Mouse (Mus musculus) adrenal gland, adult 18-20 months (tissue): ENCODE results near the gene Zhx3. TPM values are rescaled to one million over a fixed set of nuclear protein-coding genes. Genes with fewer than 3 reads are reported as not detected.

Source experiments
- DNase-seq, 2 experiments: peaks; one replicate each; pipeline ENCODE4 v3.0.0; 2021 to 2022; ENCODE audit warnings: low spot score in 2 of 2
- total RNA-seq, 2 experiments: library from RNA; stranded (reverse); gene quantifications; 1 replicate in 1 of 2; 2 replicates in 1 of 2; pipeline ENCODE4 v1.2.3; 2021

Gene Zhx3
- total RNA-seq, 2 experiments from 2014 or later = 50.5 to 91.1 TPM

DNA sequence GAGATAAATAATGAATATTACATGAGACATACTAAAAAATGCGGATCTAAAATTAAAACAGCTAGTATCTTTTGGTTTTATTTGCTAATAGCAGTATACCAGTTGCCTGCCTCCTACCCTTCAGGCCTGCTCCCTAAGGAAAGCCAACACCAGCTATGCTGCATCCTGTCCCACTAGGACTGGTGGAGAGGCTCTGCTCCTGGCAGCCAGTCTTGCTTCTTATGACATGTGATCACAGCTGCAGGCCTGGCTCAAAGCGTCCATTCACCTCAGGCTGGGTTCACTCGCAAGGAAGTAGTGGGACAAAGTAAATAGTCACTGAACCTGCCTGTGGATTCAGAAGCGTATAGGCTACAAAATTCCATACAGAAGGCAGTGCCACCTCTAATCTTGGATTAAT, 11.1 kb upstream of the Zhx3 start:
- DNase-seq = no peak

DNA sequence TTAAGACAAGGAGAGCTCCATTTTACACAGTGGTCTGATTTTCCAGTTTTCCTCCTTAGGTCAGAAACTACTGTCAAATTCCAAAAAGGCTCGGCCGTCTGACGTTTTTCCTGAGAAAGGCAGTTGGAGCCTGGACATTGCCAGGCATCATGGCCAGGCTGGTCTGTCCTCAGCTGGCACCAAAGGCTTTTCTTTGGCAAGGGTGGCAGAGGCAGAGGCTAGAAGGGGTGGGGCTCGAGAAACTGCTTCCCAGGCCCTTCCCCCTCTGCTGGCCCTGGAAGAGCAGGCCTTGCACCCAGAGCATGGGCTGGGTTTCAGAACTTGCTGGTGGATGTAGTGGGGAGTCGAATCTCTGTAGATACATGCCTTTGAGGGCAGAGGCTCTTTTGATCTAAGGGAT, 9.6 kb upstream of the Zhx3 start:
- peak in 1 of 2 experiments; percentile 20 for DNase-seq

DNA sequence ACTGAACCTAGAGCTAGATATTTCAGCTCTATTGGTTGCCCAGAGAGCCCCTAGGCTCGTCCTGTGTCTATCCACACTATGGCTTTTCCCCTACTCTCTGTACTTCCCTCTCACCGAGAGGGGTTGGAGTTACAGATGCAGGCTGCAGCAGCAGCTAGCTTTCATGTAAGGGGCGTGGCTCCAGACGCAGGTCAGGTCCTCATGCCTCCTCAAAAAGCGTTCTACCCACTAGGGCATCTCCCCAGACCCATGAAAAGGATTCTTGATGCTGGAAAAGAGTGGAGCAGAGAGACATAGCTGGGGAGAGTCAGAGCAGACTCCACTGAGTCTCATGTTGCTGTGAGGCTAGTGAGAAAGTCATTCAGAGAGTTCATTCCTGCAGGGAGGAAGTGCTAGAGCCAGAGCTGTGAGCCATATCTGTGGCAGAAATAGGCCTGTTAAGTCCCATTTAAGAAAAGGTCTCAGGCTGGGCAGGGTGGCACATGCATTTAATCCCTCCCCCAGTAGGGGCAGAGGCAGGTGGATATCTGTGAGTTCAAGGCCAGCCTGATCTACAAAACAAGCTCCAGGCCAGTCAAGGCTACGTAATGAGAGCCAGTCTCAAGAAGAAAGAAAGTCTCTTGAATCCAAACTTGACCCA, 8.8 kb upstream of the Zhx3 start:
- DNase-seq = peak in 1 of 2 experiments; percentile 19

GRCm38 (mm10) chr2:160880453-160881195, 7.8 kb upstream of the Zhx3 start, which contains the start of gene Lpin3:
Gene Lpin3, plus strand, starts transcription at chr2:160880670.
- DNase-seq = peak; percentile 55 to 61

DNA sequence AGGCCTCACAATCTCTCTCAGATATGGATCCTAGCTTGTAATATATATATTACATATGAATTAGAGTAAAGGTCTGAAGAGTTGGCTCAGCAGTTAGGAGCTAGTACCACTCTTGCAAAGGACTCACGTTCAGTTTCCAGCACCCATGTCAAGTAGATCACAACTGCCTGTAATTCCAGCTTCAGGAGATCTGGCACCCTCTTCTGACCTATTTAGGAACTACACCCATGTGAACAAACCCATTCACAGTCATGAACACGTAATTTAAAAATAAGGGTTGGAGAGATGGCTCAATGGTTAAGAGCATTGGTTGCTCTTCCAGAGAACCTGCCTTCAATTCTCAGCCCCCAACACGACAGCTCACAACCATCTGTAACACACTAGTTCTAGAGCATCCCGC, 3.3 kb upstream of the Zhx3 start:
- DNase-seq = no peak

GRCm38 (mm10) chr2:160874231-160874877, 1.6 kb upstream of the Zhx3 start:
- DNase-seq = no peak

DNA sequence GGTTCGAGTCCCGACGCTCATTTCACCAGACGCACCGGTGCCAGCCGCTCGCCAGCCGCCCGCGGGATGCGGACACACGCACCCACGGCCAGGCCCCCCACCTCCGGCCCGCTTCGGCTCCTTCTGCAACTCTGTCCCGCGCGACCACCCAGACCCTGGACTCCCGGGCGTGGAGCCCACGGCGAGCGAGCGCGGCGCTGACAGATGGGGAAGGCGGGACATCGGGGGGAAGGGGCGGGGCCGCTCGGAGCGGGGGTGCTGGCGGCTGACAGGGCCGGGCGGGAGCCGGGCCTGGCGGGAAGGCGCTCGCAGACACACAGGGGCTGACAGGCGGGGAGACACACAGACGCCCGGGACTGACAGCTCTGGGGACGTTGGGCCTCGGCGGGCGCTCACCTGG, 403 bp downstream of the Zhx3 start:
- peak; percentile 77 to 79 for DNase-seq

DNA sequence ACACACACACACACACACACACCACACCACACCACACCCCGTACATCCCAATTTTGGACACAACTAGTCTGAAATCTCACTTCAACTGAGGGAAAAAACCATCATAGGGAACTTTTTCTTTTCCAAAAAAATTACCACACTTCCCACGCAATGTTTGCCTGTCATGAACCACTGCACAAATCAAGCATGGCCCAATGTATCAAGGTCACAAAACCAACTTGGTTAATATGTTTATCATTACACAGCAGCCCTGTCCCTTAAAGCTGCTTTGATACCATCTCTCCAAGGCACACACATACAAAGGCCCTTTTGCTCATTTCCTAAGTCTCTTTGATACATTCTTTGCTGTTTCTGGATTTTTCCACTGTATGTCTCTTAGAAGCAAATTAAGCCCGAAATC, 1.5 kb downstream of the Zhx3 start:
- DNase-seq = no peak

DNA sequence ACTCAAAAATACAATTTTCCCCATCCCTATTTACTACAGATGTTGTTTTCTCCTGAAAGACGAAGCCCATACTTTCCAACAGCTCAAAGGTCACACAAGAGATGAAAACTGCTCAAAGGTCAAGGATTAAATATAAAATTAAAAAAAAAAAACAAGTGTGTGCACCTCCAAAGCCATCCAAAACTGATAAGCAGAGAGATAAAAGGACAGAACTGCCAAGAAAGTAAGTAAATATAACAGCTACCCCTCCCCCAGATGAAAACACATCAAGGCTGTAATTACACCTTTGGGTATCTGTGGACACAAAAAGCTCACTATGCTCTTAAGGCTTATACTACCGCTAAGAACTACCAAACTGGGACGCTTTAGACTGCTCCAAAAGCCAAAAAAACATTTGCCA, 3.4 kb downstream of the Zhx3 start:
- DNase-seq = no peak

DNA sequence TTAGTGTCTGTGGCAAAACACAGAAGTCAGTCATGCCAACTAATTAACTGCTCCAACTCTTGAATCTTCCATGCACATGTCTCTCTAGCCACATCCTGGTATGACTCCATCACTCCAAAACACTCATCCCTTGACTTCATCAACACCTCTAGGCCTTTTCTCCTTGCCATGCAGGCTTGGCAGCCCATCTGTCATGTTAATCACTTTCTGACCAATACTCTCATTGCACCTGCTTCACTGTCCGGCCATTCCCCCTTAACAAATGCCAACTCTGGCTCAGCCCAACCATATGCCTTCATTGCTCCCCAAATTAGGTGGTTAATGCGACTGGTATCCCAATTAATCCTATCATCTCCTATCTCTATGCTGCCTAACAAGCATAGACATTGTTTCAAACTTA, 7.5 kb downstream of the Zhx3 start:
- DNase-seq = no peak

DNA sequence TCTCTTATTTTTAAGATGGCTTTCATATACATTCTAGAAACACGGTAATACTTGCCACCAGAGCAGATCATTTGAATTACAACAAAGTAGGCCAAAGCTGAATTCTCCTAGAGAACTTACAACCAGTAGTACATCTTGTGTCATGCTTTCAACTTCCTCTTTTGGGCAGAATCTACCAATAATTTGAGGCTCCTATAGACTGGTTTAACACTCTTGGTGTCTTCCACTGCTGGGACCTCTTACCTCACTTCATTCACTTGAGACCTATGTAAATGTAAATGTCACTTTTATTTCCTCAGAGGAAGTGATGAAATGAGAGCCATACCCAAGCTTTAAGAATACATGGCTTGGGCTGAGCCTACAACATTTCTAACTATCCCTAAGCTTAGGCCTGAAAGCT, 8.7 kb downstream of the Zhx3 start:
- no peak for DNase-seq

DNA sequence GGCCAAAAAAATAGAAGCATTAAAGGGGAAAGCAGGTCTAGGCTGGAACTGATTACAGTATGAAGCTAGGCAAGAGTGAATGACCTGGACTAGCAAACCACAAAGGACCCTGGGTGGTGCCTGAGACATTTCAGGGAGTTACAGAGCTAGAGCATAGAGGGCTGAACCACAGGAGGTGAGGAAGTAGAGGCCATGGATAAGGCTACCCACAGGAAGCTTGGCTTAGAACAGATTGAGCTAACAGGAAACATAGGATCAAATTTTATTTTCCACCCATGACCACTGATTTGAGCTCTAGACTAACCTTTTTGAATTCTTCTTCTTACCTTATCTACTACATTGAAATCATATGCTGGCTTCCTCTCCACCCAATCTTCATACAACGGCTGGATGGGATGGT, 12.4 kb downstream of the Zhx3 start:
- DNase-seq = no peak

- DNase-seq = no peak
Observed at GRCm38 (mm10) chr2:160856359-160857102, 16.3 kb downstream of the Zhx3 start.

DNA sequence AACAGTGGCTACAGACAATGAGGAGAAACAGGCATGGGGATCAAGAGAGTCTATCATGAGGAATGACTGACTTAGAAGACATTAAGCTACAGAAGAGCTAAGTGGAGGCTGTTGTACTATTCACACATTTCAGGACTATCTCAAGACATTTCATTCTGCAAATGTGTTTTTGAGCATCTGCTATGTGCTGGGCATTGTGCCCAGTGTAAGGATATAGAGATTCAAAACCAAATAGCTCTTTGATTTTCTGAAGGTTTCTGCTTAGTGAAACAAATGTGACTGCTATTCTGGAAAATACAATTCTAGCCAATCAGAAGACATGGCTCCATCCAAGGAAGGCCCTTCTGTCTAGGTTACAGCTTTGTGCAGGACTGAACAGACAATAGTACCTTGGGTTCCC, 18.1 kb downstream of the Zhx3 start:
- no peak for DNase-seq

GRCm38 (mm10) chr2:160850360-160850759, 22.4 kb downstream of the Zhx3 start:
- DNase-seq = no peak

- no peak for DNase-seq
Observed at GRCm38 (mm10) chr2:160849617-160850240, 23.1 kb downstream of the Zhx3 start.

- DNase-seq = no peak
Observed at GRCm38 (mm10) chr2:160848186-160848585, 24.6 kb downstream of the Zhx3 start.

DNA sequence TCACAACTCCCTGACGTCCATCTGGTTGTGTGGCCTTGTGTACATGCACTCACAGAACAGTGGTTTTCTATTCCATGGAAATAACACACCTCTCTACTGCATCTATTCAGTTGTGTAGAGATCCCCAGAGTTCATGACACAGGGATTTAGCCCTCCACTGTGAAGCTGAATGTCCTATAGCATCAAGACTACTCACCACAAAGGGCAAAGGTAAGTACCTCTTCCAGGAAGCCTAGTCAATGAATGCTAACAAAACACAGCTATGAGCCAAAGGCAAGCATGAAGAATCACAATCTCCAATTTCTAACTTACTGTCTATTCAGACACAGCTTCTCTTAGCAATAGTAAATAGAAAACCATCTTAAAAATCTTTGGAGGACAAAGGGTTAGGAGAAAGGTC, 25.1 kb downstream of the Zhx3 start:
- no peak for DNase-seq

DNA sequence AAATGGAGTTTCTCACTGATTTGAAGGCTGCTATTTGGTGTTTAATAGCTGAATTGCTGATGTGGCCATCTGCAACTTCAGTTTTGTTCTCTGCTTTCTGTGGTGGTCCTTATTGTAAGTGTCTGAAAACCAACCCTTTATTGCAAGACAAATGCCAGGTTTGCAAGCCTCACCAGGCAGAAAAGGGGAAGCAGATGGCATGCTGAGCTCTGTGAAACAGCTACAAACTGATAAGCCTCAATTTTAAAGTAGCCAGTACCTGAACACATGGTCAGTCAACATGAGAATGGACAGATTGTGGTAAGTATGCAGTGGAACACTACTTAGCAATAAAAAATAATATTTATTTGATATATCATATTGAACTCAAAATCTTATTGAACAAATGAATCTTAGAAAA, 32.0 kb downstream of the Zhx3 start:
- no peak for DNase-seq

DNA sequence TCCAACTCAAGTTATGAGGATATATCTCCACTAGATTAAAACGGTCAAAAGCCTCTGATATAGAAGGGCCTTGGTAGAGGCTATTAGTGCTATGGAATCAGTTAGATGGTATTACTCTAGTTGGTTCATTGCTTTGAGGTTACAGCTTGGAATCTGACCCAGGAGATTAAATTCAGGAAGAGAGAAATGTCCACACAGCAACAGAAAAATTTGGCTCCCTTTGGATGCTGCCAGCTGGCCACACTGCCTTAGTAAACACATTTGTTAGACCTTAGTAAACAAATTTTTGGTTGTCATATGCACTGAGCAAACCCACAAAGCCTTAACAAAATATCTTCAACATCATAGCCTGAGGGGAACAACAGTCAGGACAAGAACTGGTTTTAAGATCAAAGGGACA, 62.0 kb downstream of the Zhx3 start:
- DNase-seq = no peak

GRCm38 (mm10) chr2:160810376-160810775, 62.4 kb downstream of the Zhx3 start:
- DNase-seq = no peak
